8 mouse cellular contexts compared by ENCODE assay signal in genomic region chr14:30653943-30654659, GRCm38 (mm10). TPM values are rescaled to one million over a fixed set of nuclear protein-coding genes. Genes with fewer than 3 reads are reported as not detected.
DNase-seq lines count a peak whose midpoint lies in the region; ATAC-seq lines count a peak whose summit lies in the region.

Gene Rft1, plus strand, starts transcription at chr14:30654360.

- peak within 1 kb of the TSS; percentile 54 for H3K4me2 ChIP-seq in hindbrain, embryonic 11.5 days (replicated peaks; ENCODE audit: low read depth, low read length)

- peak within 1 kb of the TSS; percentile 93 for H3K9ac ChIP-seq in hindbrain, embryonic 11.5 days (ENCODE audit: low read depth, low read length)

- DNase-seq in Muller cell, postnatal 12 days (ENCODE audit: inconsistent ontology term), result peak; percentile 96
- DNase-seq in cerebellum, adult 9-11 months, result peak; percentile 96
- DNase-seq in frontal cortex, adult 2 months (ENCODE audit: extremely low spot score in 1 of 2, low spot score in 1 of 2), result peak; percentile 92 to 99
- peak; percentile 98 for DNase-seq in hindbrain, embryonic 11.5 days (ENCODE audit: low spot score)
- peak; percentile 99 for DNase-seq in layer of hippocampus, postnatal 10 days (ENCODE audit: low spot score in 2 of 2)
- DNase-seq in lung, postnatal 10 days, result peak; percentile 99
- peak; percentile 99 for DNase-seq in ovary, postnatal 36 days (ENCODE audit: low spot score)
- peak; percentile 99 for DNase-seq in thymus, postnatal 25 days

- 0 out of 2 replicates have a peak, but pooled peaks cover 1% of the 10 kb centered on the region for H3K36me3 ChIP-seq in hindbrain, embryonic 11.5 days (ENCODE audit: control insufficient read depth, insufficient read depth, low read length)

- H3K4me3 ChIP-seq in hindbrain, embryonic 11.5 days (ENCODE audit: low read depth, low read length), result peak within 1 kb of the TSS; percentile 69

- H3K9me3 ChIP-seq in hindbrain, embryonic 11.5 days (ENCODE audit: control insufficient read depth, low read length), result no peaks in the 10 kb centered on the region

- no peaks in the 10 kb centered on the region for H3K27me3 ChIP-seq in hindbrain, embryonic 11.5 days (ENCODE audit: control insufficient read depth, insufficient read depth, low read length)

- peak within 1 kb of the TSS; percentile 52; the same call in 1 of the 2 replicates for H3K27ac ChIP-seq in hindbrain, embryonic 11.5 days (ENCODE audit: low read depth, low read length)

- no peaks in the 10 kb centered on the region for H3K4me1 ChIP-seq in hindbrain, embryonic 11.5 days (replicated peaks; ENCODE audit: control insufficient read depth, insufficient read depth, low read length)

- 2% methylated on average over 38 of the region's 38 CpGs for WGBS in hindbrain, embryonic 11.5 days

- peak; percentile 93 for ATAC-seq in hindbrain, embryonic 11.5 days (ENCODE audit: low FRiP score)

RNA-seq across cellular contexts. Expression of gene Rft1, which starts in this region (rescaled TPM):
- 12.1 and 12.9 TPM in 2 replicates for polyA plus RNA-seq in frontal cortex, adult 2 months (2012; rRNA removed)
- 13.2 and 13.6 TPM in 2 replicates for polyA plus RNA-seq in hindbrain, embryonic 11.5 days (2014; fragmentation: Nextera tagmentation; extraction: Ambion mirVana)
- total RNA-seq in layer of hippocampus, postnatal 10 days (2021), result 10 to 100 TPM; 10.2 to 11.2 TPM

Comparison
In these comparisons a context has a peak if more than half of its experiments do, and no peak if none do; other contexts are left out.
1. Peak in every context shown above with its lines: DNase-seq, ATAC-seq, H3K4me3 ChIP-seq and H3K27ac ChIP-seq.